Mouse (Mus musculus) ES-E14 (cell line): ENCODE measurements around the gene Map4k1.

Experiments
- CHD2 ChIP-seq: IDR thresholded peaks from 2 replicates; pipeline ENCODE4 v1.6.1; 2014; ENCODE audit warnings: mild to moderate bottlenecking, low read depth, low read length, inconsistent platforms
- ZNF384 ChIP-seq: IDR thresholded peaks from 2 replicates; pipeline ENCODE4 v1.6.1; 2012; ENCODE audit warnings: low read depth, low read length, inconsistent platforms

DNA sequence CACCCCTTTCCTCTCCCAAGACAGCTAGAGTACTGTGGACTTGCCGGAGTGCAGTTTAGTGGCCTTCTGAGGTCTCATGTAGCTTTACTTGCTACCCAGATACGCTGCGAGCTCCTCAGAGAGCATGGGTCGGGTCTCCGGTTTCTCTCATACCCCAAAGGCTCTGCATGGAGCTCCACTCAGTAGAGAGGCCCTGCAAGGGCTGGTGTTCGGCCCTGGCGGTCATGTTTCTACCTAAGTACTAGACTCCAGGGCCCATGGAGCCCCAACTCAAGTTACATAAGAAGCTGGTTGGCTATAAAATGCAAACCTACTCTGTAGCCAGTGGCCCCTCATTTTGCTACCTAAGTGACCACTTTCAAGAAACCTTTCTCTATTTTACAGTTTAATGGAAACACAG, 33.1 kb upstream of the Map4k1 start:
- TF ChIP-seq ZNF384 (no peak), CHD2 (no peak)
